Mouse (Mus musculus) embryonic facial prominence, embryonic 10.5 days (tissue): Measurements from ENCODE around the gene Sf3b6. TPM values are rescaled to one million over a fixed set of nuclear protein-coding genes. Genes with fewer than 3 reads are reported as not detected.
A peak's percentile ranks its signal among the peaks of the same experiment; 100 is the strongest.
"Not testable (repeated sequence)": the region's sequence is repeated elsewhere in the genome, so short reads cannot be mapped to it uniquely, and the experiment has no call there.

Source experiments
- DNase-seq: peaks from one replicate; pipeline ENCODE4 v3.0.0-alpha.2; 2017; ENCODE audit warnings: low spot score
- H3K27ac ChIP-seq: fragments of 300-500 bp; sonication (generic); replicated peaks from 2 replicates; pipeline ENCODE4 v1.5.1; 2016; ENCODE audit warnings: mild to moderate bottlenecking
- H3K27me3 ChIP-seq: fragments of 300-500 bp; sonication (generic); replicated peaks from 2 replicates; pipeline ENCODE4 v1.6.1; 2016; ENCODE audit warnings: low read depth, mild to moderate bottlenecking; ENCODE audit not compliant: poor library complexity, severe bottlenecking
- H3K36me3 ChIP-seq: fragments of 300-500 bp; sonication (generic); replicated peaks from 2 replicates; pipeline ENCODE4 v1.6.1; 2016; ENCODE audit warnings: mild to moderate bottlenecking, moderate library complexity
- H3K4me1 ChIP-seq: fragments of 300-500 bp; sonication (generic); 2 replicates; pipeline ENCODE4 v1.6.1; 2016
- H3K4me3 ChIP-seq: fragments of 300-500 bp; sonication (generic); 2 replicates; pipeline ENCODE4 v1.5.1; 2016; ENCODE audit warnings: mild to moderate bottlenecking, moderate library complexity
- H3K9me3 ChIP-seq: fragments of 300-500 bp; sonication (generic); 2 replicates; pipeline ENCODE4 v1.6.1; 2016; ENCODE audit warnings: mild to moderate bottlenecking
- WGBS: fragments of 180-500 bp; shearing (Covaris S2); methylation state at CpG from one replicate; pipeline ENCODE4 v1.1.7; 2016; 5-methylcytosine and 5-hydroxymethylcytosine counted together
- polyA plus RNA-seq: library from polyadenylated mRNA; unstranded; fragments of >200 nt; fragmentation: Nextera tagmentation; extraction: Ambion mirVana; gene quantifications from 2 replicates; pipeline ENCODE4 v1.2.1, GENCODE M21; 2016

The Sf3b6 gene
- polyA plus RNA-seq = 299 and 302 TPM in 2 replicates

DNA sequence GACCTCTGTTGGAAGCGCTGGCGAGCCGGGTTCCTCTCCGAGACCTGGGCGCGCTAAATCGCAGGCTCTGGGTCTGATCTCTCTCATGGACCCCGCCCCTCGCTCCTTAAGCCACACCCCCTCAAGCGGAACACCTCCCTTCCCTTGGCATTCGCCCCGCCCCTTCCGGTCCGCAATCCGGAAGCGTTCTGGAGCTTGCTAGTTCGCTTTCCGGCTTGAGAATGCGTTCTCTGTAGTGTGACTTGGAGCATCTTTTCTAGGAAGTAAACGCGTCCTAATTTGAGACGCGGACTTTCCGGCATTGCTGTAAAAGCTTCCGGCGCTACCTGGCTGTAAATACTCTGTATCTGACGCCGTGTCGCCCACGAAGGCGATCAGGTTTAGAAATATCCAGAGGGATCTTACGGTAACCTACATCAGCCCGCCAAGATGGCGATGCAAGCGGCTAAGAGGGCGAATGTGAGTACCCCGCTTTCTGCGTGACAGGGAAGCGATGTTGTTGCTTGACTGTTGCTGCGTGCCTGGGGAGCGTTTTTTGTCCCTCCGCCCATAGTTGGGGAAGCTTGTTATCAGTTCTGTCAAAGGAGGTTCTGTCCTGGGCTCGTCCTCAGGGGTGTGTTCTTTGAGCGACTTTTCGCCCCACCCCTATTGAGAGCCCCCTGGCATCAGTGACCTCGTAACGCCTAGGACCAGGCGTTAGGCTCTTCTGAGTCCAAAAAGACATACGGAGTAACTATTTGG, at the start of gene Sf3b6:
TSS of gene Sf3b6 (plus strand) at position 184 of the 741 bp plus-strand sequence.
- H3K27me3 ChIP-seq = no peaks in the 10 kb centered on the region
- under 1% methylated on average over 49 of the region's 49 CpGs for WGBS

GRCm38 (mm10) chr12:4768492-4769332, 48.6 kb upstream of the Sf3b6 start, which contains the start of the genes Pfn4 and Fam228b:
Gene Pfn4 (plus strand): TSS chr12:4769022.
Gene Fam228b (minus strand): TSS chr12:4769267.
- H3K9me3 ChIP-seq = no peaks in the 10 kb centered on the region
- H3K4me1 ChIP-seq = peaks cover 9% of the 10 kb centered on the region; the same call in 1 of the 2 replicates
- H3K27me3 ChIP-seq = no peaks in the 10 kb centered on the region
- WGBS = 4% methylated on average over 61 of the region's 61 CpGs
- peak within 1 kb of the TSS; percentile 95 for H3K27ac ChIP-seq
- H3K36me3 ChIP-seq = no peaks in the 10 kb centered on the region
- H3K4me3 ChIP-seq = peak within 1 kb of the TSS; percentile 70
- DNase-seq = peak; percentile 94

More for the DNA sequence above, at the start of gene Sf3b6:
- H3K4me1 ChIP-seq = peaks cover 17% of the 10 kb centered on the region
- H3K4me3 ChIP-seq = peak within 1 kb of the TSS; percentile 66
- H3K9me3 ChIP-seq = no peaks in the 10 kb centered on the region
- H3K36me3 ChIP-seq = peaks cover 32% of the 10 kb centered on the region
- peak; percentile 99 for DNase-seq
- H3K27ac ChIP-seq = peak within 1 kb of the TSS; percentile 87

GRCm38 (mm10) chr12:4769333-4769723, 48.0 kb upstream of the Sf3b6 start:
- peak overlapping the region; percentile 95 for H3K27ac ChIP-seq

GRCm38 (mm10) chr12:4774895-4775587, 42.3 kb upstream of the Sf3b6 start:
- H3K27me3 ChIP-seq = no peaks in the 10 kb centered on the region
- no peaks in the 10 kb centered on the region for H3K36me3 ChIP-seq
- DNase-seq = no peak
- no peaks in the 10 kb centered on the region for H3K4me1 ChIP-seq
- 92% methylated on average over 8 of the region's 8 CpGs for WGBS
- no peak overlapping the region for H3K27ac ChIP-seq
- no peak overlapping the region for H3K4me3 ChIP-seq
- no peaks in the 10 kb centered on the region for H3K9me3 ChIP-seq

More at GRCm38 (mm10) chr12:4769333-4769723, 48.0 kb upstream of the Sf3b6 start:
- DNase-seq = no peak
- 21% methylated on average over 13 of the region's 13 CpGs for whole genome bisulfite sequencing
- Histone ChIP-seq H3K36me3 (no peaks in the 10 kb centered on the region), H3K9me3 (no peaks in the 10 kb centered on the region), H3K4me1 (peaks cover 9% of the 10 kb centered on the region; the same call in 1 of the 2 replicates), H3K27me3 (no peaks in the 10 kb centered on the region), H3K4me3 (peak overlapping the region; percentile 70)

DNA sequence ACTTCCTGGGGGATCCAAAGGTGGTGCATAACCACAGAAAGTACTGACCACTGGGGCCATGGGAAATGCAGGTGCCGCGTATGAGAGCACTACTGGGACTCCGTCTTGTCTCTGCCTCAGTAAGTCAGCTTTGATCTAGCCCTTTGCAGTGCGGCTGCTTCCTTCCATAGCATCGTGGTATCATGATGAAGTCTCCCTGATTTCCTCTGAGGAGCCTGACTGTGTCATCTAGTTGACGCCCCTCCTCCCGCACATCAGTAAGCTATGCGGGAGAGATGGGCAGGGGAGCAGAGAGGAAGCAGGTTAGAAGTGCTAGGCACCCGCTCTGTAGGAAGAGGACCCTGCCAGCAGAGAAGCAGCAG, 41.8 kb upstream of the Sf3b6 start:
- Histone ChIP-seq H3K4me1 (no peaks in the 10 kb centered on the region), H3K36me3 (no peaks in the 10 kb centered on the region), H3K9me3 (no peaks in the 10 kb centered on the region), H3K4me3 (no peak overlapping the region), H3K27me3 (no peaks in the 10 kb centered on the region), H3K27ac (no peak overlapping the region)
- no peak for DNase-seq
- 81% methylated on average over 9 of the region's 9 CpGs for WGBS

GRCm38 (mm10) chr12:4777734-4778133, 39.6 kb upstream of the Sf3b6 start:
- no peak overlapping the region for H3K4me3 ChIP-seq
- no peaks in the 10 kb centered on the region for H3K9me3 ChIP-seq
- 89% methylated on average over 6 of the region's 6 CpGs for WGBS
- no peaks in the 10 kb centered on the region for H3K27me3 ChIP-seq
- no peaks in the 10 kb centered on the region for H3K4me1 ChIP-seq
- no peak overlapping the region for H3K27ac ChIP-seq
- no peaks in the 10 kb centered on the region for H3K36me3 ChIP-seq
- DNase-seq = no peak

GRCm38 (mm10) chr12:4780245-4780644, 37.1 kb upstream of the Sf3b6 start:
- Histone ChIP-seq H3K9me3 (no peaks in the 10 kb centered on the region), H3K4me3 (no peak overlapping the region), H3K36me3 (no peaks in the 10 kb centered on the region), H3K27ac (no peak overlapping the region), H3K4me1 (no peaks in the 10 kb centered on the region), H3K27me3 (no peaks in the 10 kb centered on the region)
- no peak for DNase-seq
- WGBS = 68% methylated on average over 2 of the region's 2 CpGs

GRCm38 (mm10) chr12:4781270-4781669, 36.1 kb upstream of the Sf3b6 start:
- 88% methylated on average over 1 of the region's 1 CpGs for WGBS
- Histone ChIP-seq H3K27me3 (no peaks in the 10 kb centered on the region), H3K27ac (no peak overlapping the region)

DNA sequence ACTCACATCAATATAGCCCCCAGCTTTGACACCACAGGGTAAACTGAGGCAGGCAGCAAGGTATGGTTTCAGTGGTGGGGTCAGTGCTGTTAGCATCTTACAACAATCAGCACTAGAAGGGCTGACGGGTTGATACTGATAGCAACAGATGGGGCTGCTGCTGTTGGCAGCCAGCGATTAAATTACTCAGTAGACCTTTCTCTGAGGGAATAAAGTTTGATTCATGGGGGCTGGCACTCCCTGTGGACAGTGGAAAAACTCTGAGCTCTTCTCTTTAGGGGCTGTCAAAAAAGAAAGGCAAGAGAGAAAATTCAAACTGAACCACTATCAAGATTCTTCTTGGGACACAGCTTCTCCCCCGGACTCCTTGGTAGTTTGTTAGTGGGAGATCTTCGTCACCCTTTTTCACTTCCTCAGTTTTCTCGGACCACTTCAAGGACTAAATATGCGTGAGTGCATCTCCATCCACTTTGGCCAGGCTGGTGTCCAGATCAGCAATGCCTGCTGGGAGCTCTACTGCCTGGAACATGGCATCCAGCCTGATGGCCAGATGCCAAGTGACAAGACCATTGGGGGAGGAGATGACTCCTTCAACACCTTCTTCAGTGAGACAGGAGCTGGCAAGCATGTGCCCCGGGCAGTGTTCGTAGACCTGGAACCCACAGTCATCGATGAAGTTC, 35.5 kb upstream of the Sf3b6 start:
- not testable (repeated sequence) for H3K4me1 ChIP-seq, H3K36me3 ChIP-seq
- 91% methylated on average over 9 of the region's 9 CpGs for WGBS

More at GRCm38 (mm10) chr12:4781270-4781669, 36.1 kb upstream of the Sf3b6 start:
- Histone ChIP-seq H3K36me3 (no peaks in the 10 kb centered on the region), H3K4me1 (no peaks in the 10 kb centered on the region), H3K9me3 (no peaks in the 10 kb centered on the region), H3K4me3 (no peak overlapping the region)
- DNase-seq = no peak

GRCm38 (mm10) chr12:4783598-4783997, 33.7 kb upstream of the Sf3b6 start:
- H3K36me3 ChIP-seq = no peaks in the 10 kb centered on the region
- H3K27me3 ChIP-seq = no peaks in the 10 kb centered on the region
- H3K4me3 ChIP-seq = no peak overlapping the region
- no peaks in the 10 kb centered on the region for H3K4me1 ChIP-seq
- no peaks in the 10 kb centered on the region for H3K9me3 ChIP-seq
- WGBS = 42% methylated on average over 5 of the region's 5 CpGs
- H3K27ac ChIP-seq = no peak overlapping the region
- DNase-seq = no peak

More for the DNA sequence above, 35.5 kb upstream of the Sf3b6 start:
- not testable (repeated sequence) for H3K27me3 ChIP-seq, H3K4me3 ChIP-seq, H3K27ac ChIP-seq, H3K9me3 ChIP-seq, DNase-seq

DNA sequence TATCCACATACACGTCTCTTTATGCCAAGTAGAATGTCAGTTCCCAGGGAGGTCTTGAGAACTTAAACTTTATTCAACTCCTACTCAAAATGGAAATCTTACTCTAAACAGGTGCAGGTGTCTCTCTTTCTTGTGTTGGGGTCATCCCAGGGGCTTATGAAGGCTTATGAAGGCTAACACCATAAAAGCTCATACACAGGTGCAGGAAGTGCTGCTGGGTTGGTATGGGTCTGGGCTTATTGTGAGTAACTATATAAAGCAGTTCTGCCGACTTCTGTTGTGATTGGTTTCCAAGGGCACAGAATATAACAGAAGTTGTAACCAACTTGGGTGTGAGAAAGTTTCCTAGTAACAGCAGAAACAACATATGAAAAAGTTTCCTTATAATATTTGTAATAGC, 32.9 kb upstream of the Sf3b6 start:
- Histone ChIP-seq H3K9me3 (no peaks in the 10 kb centered on the region), H3K27ac (no peak overlapping the region), H3K4me1 (no peaks in the 10 kb centered on the region), H3K36me3 (no peaks in the 10 kb centered on the region), H3K27me3 (no peaks in the 10 kb centered on the region), H3K4me3 (no peak overlapping the region)
- WGBS = 86% methylated on average over 2 of the region's 2 CpGs
- no peak for DNase-seq

DNA sequence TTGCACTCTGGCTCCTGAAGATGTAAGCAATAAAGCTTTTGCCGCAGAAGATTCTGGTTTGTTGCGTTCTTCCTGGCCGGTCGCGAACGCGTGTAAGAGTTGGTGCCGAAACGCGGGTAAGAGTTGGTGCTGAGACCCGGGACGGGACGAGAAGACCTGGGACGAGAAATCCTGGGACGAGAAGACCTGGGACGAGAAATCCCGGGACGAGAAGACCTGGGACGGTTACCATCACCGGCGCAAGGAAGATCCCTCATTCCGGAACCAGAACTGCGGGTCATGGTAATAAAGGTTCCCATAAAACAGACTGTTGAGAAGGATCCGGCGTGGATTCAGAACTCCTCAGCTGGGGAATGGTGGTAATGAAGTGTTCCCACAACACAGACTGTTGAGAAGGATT, 29.2 kb upstream of the Sf3b6 start:
- WGBS = 93% methylated on average over 25 of the region's 25 CpGs
- H3K4me1 ChIP-seq, H3K27ac ChIP-seq, H3K36me3 ChIP-seq, H3K9me3 ChIP-seq, DNase-seq, H3K27me3 ChIP-seq, H3K4me3 ChIP-seq: not testable (repeated sequence)
